Mouse (Mus musculus) embryo, embryonic 10 days (tissue): ENCODE data around the gene Lrrc20.
"Not testable (repeated sequence)": the region's sequence is repeated elsewhere in the genome, so short reads cannot be mapped to it uniquely, and the experiment has no call there.

Experiments
- DNase-seq: peaks from one replicate; pipeline ENCODE4 v3.0.0-alpha.2; 2015; ENCODE audit warnings: low spot score

The Lrrc20 gene

GRCm38 (mm10) chr10:61576120-61576767 lies 100.6 kb downstream of the Lrrc20 start:
- no peak for DNase-seq

GRCm38 (mm10) chr10:61587241-61587849 lies 111.7 kb downstream of the Lrrc20 start:
- DNase-seq, result no peak

GRCm38 (mm10) chr10:61597991-61598390 lies 122.4 kb downstream of the Lrrc20 start:
- no peak for DNase-seq

DNA sequence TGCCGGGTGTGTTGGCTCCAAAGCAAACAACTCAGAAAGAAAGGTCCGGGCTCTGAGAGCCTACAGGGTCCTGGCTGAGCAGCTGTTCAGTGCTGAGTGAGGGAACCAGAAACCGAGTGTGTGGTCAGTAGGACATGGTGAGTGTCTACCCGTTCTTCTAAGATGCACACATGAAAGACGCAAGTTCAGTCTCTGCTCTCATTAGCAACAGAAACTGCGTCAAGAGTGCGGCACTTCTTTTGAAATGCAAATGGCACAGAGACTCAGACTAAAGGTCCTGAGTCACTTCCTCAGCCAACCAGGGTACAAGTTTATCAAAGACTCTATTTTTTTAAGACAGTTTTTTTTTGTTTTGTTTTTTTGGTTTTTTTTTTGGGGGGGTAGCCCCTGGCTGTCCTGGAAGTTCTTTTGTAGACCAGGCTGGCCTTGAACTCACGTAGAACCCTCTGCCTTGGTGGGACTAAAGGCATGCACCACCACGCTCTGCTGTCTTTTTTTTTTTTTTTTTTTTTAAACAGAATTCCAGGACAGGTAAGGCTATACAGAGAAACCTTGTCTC lies 124.0 kb downstream of the Lrrc20 start:
- DNase-seq, result no peak

DNA sequence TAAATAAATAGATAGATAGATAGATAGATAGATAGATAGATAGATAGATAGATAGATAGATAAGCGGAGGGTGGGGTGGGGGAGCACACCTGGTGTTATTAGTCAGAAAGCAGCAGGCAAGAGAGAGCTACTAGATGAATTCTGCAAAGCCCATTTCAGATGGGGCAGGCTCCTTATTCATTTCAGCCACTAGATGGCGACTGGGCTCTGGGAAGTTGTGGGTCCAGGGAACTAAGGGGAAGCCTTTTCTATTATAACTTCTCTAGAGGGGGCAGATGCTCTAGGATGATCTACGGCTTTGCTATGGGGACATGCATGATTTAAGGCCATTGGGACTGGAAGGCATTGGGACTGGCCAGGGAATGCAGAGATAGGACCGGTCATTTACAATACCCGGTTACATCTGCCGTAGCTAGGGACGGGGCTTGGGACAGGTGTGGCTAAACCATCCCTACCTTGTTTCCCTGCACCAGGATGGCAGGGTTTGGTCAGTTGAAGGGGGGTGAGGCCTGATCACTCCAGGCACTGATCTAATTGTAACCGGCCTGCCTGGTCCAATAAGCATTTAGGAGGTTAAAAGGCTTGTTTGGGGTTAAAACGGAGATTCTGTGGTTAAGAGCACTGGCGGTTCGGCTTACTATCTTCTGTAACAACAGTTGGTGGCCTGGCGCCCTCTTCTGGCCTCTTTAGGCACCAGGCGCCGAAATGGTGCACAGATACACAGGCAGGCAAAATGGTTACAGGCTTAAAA lies 126.9 kb downstream of the Lrrc20 start:
- DNase-seq, result peak; percentile 82

DNA sequence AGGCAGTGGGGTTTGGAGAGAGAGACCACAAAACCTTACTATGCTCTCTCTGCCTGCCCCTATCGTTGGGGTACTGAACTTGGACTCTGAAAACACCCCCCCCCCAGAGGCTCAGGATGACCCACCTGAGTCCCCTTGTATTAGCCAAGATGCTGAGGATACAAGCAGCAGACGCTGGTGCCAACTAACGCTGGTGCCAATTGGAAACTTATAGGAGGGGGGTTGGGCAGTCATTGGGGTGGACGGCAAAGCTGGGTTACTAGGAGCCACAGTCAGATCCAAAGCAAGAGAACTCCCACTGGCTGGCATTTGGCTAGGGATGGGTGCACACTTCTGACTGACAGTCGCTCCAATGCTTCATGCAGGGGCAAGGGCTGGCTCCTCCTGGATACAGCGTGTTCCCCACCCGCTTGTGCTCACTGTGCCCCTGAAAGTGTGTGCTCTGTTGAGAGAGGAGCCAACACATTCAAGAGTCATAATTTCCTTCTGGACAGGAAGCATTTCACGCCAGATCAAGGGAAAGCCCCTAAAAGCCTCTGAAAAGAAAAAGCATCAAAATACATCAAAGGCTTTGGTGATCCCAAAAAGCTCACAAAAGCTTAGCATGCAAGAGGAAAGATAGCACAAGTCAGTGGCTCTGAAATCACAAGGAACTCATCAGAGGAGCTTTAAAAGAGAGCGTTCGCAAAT lies 128.9 kb downstream of the Lrrc20 start:
- DNase-seq, result no peak

DNA sequence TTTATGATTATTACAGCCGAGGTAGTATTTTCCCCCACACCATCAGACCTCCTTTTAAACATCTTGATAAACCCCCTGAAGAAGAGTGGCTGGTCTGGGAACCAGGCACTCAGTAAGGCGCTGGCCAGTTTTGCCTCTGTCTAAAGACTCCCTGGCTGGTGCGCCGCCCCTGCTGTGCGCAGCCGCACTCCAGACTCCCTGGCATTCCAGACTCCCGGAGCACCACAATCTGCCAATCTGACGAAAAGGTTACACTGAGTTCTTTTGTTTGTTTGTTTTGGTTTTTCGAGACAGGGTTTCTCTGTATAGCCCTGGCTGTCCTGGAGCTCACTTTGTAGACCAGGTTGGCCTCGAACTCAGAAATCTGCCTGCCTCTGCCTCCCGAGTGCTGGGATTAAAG lies 129.8 kb downstream of the Lrrc20 start:
- not testable (repeated sequence) for DNase-seq

GRCm38 (mm10) chr10:61605851-61606250 lies 130.2 kb downstream of the Lrrc20 start:
- DNase-seq, result peak; percentile 77

DNA sequence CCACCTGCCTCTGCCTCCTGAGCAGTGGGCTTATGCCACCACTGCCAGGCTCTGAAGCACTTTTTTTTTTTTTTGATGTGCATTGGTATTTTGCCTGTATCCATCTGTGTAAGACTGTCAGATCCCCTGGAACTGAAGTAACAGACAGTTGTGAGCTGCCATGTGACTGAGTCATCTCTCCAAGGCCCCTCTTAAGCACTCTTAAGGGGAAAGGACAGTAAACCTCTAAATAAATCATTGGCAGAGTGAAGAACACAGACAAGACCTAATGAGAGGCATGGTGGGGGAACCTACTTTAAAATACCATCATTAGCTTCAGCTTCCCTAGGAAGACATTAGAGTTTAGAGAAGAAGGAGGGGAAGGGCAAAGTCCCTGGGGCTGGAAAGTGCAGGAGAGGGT lies 132.6 kb downstream of the Lrrc20 start:
- DNase-seq, result no peak

DNA sequence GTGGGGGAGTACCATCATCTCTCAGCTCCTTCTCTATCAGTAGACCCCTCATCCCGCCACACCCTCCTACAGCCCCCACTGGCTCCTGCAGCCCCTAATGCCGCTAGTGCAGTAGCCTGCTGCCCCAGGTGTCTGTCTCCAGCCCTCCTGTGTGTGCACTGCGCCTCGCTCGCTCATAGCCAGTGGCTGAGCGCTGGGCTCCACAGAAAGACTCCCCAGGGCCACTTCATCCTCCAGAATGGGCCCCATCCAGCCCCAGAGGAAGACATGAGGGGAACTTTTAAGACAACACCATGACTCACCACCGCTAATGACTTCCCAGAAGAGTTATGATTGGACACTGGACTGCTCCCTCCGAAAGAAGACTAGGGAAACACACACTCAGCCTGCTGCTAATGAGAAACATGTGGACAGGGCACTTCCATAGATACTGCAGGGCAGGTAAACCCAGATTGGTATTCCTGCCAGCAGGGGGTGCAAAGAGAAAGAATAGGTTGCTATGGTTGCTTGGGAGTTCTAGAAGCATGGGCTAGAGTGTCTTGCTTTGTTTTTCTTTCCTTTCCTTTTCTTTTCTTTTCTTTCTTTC lies 135.1 kb downstream of the Lrrc20 start:
- peak; percentile 68 for DNase-seq

GRCm38 (mm10) chr10:61614311-61614710 lies 138.7 kb downstream of the Lrrc20 start:
- DNase-seq, result no peak

GRCm38 (mm10) chr10:61618528-61618927 lies 142.9 kb downstream of the Lrrc20 start:
- DNase-seq, result no peak

GRCm38 (mm10) chr10:61621681-61622080 lies 146.1 kb downstream of the Lrrc20 start:
- no peak for DNase-seq

DNA sequence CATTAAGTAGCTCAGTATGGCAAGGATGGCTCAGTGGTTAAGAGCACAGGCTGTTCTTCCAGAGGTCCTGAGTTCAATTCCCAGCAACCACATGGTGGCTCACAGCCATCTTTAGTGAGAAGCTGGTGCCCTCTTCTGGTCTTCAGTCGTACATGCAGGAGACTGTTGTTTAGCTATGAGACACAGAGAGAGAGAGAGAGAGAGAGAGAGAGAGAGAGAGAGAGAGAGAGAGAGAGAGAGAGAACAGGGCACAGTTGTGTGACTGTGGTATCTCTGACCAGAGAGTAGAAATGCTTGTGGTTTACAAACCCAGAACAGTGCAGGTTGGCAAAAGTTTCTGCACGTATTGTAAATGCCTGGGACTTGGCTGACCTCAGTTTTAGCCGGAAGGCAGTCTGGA lies 148.3 kb downstream of the Lrrc20 start:
- DNase-seq, result not testable (repeated sequence)

DNA sequence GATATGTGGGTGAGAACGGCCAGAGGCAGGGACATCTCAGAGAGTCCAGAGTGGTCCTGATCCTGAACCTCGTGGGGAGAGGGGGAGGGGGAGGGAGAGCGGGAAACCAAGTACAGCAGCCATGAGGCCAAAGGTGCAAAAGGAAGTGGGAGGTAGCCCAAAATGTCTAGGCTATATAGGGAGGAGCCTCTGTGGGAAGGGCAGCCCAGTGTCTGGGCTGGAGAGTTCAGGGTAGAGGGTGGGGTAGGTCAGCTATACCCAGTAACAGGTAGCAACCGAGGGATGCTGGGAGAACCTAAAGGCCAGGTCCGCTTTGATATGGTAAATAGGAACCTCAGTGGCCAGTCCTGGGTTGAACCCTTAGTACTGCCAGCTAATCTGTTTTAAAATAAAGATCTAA lies 149.2 kb downstream of the Lrrc20 start:
- DNase-seq, result no peak

GRCm38 (mm10) chr10:61625381-61626257 lies 150.0 kb downstream of the Lrrc20 start:
- DNase-seq, result peak; percentile 61

DNA sequence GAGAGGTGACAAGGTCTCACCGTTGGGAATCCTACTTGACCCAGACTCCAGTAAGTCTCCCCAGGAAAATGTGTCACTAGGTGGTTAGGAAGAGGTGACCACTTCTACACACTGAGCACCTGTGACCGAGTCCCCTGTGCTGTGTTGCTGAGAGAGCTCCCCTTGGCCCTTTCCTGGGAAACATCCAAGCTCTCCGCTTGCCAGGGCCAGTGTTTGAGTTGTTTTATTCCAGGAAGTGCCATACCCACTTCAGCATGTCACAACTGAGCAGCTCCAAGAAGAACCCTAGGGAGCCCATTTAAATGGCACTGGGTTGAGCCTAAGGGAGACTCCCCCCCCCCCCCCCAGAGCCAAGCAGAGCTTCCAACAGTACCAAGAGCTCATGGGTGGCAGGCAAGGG lies 150.9 kb downstream of the Lrrc20 start:
- no peak for DNase-seq

DNA sequence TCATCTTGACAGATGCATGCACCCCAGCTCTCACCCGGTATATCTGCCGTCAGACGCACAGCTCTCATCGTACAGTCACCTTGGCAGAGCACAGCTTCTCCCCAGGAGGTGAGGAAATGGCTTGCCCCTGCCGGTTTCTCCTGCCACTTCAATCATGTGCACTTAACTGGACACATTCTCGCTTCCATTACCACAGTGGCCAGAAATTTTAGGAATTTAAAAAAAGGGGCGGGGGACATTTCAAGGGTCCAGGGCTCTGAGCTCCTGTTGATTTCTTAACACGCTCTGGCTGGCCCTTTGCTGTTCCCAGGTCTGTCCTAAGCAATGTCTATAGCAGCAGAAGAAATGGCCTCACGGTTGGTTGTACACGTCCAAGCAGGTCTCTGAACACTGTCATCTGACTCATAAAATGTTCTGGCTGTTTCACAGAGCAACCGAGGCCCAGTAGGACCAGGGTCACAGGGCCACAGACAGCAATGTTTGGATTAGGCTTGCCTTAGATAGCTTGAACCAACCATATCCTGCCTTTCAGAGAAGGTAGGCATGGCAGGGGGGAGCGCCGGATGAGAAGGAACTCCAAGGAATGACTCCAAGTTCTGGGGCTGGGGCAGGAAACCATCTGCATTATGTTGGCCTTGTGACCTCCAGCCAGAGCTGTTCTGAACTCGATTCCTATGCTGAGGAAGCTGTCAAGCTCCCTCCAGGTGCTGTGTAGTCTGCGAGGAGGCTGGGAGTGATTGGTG lies 151.8 kb downstream of the Lrrc20 start:
- DNase-seq, result peak; percentile 59

DNA sequence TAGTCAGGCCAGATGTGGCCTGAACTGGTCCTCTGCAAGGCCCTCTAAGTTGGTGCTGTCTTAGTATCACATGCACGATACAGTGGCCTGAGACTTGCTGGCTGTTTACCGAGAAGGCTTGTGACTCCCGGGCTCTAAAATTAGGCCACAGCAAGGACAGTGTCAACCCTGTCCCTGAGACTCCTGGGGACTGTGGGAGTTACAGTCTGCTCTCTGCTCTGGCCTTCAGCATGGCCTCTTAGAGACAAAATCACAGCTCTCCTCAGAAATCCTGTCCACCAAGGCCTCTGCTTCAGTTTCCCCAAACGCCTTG lies 152.3 kb downstream of the Lrrc20 start:
- DNase-seq, result no peak
